Mouse (Mus musculus): Measurements from ENCODE around the gene Foxj1. TPM values are rescaled to one million over a fixed set of nuclear protein-coding genes. Genes with fewer than 3 reads are reported as not detected.
"Not testable (repeated sequence)": the region's sequence is repeated elsewhere in the genome, so short reads cannot be mapped to it uniquely, and the experiment has no call there.

Gene Foxj1
- polyA plus RNA-seq, 1 experiment from 2014 or later: 0.17 TPM

- H3K9ac ChIP-seq (replicated peaks; ENCODE audit: low read depth, low read length): no peak overlapping the region
- H3K27ac ChIP-seq (ENCODE audit: low read length): no peak overlapping the region
- no peak overlapping the region for H3K4me2 ChIP-seq (replicated peaks; ENCODE audit: low read depth, low read length)
- H3K4me1 ChIP-seq (ENCODE audit: control insufficient read depth, insufficient read depth, low read length): no peaks in the 10 kb centered on the region
- ATAC-seq (ENCODE audit: insufficient number of reproducible peaks, insufficient read depth, low FRiP score, low read depth): no peak
- H3K9me3 ChIP-seq (ENCODE audit: control insufficient read depth, low read depth, low read length): no peaks in the 10 kb centered on the region
- H3K36me3 ChIP-seq (ENCODE audit: control insufficient read depth, insufficient read depth, low read length): no peaks in the 10 kb centered on the region
- whole genome bisulfite sequencing: 91% methylated on average over 14 of the region's 14 CpGs
- H3K27me3 ChIP-seq (ENCODE audit: control insufficient read depth, insufficient read depth, low read length): no peaks in the 10 kb centered on the region
- H3K4me3 ChIP-seq (ENCODE audit: low read depth, low read length): no peak overlapping the region
These were observed 33.9 kb upstream of the Foxj1 start for GRCm38 (mm10) chr11:116369051-116369450.

GRCm38 (mm10) chr11:116368116-116368515 lies 32.9 kb upstream of the Foxj1 start:
- H3K9ac ChIP-seq (replicated peaks; ENCODE audit: low read depth, low read length): no peak overlapping the region

GRCm38 (mm10) chr11:116366647-116367046 lies 31.4 kb upstream of the Foxj1 start:
- Histone ChIP-seq H3K4me3 (ENCODE audit: low read depth, low read length) (no peak overlapping the region), H3K9ac (replicated peaks; ENCODE audit: low read depth, low read length) (no peak overlapping the region), H3K9me3 (ENCODE audit: control insufficient read depth, low read depth, low read length) (no peaks in the 10 kb centered on the region), H3K4me1 (ENCODE audit: control insufficient read depth, insufficient read depth, low read length) (no peaks in the 10 kb centered on the region), H3K27me3 (ENCODE audit: control insufficient read depth, insufficient read depth, low read length) (no peaks in the 10 kb centered on the region), H3K27ac (ENCODE audit: low read length) (no peak overlapping the region), H3K36me3 (ENCODE audit: control insufficient read depth, insufficient read depth, low read length) (no peaks in the 10 kb centered on the region), H3K4me2 (replicated peaks; ENCODE audit: low read depth, low read length) (no peak overlapping the region)
- ATAC-seq (ENCODE audit: insufficient number of reproducible peaks, insufficient read depth, low FRiP score, low read depth): no peak
- WGBS: 85% methylated on average over 1 of the region's 1 CpGs

More at GRCm38 (mm10) chr11:116368116-116368515, 32.9 kb upstream of the Foxj1 start:
- H3K4me1 ChIP-seq (ENCODE audit: control insufficient read depth, insufficient read depth, low read length): no peaks in the 10 kb centered on the region
- no peaks in the 10 kb centered on the region for H3K27me3 ChIP-seq (ENCODE audit: control insufficient read depth, insufficient read depth, low read length)
- ATAC-seq (ENCODE audit: insufficient number of reproducible peaks, insufficient read depth, low FRiP score, low read depth): 0 out of 2 replicates have a peak, but pooled peaks have one; percentile 65
- WGBS: 24% methylated on average over 9 of the region's 9 CpGs
- H3K36me3 ChIP-seq (ENCODE audit: control insufficient read depth, insufficient read depth, low read length): no peaks in the 10 kb centered on the region
- H3K4me3 ChIP-seq (ENCODE audit: low read depth, low read length): no peak overlapping the region
- H3K4me2 ChIP-seq (replicated peaks; ENCODE audit: low read depth, low read length): no peak overlapping the region
- H3K9me3 ChIP-seq (ENCODE audit: control insufficient read depth, low read depth, low read length): no peaks in the 10 kb centered on the region
- no peak overlapping the region for H3K27ac ChIP-seq (ENCODE audit: low read length)

GRCm38 (mm10) chr11:116366124-116366523 lies 30.9 kb upstream of the Foxj1 start:
- Histone ChIP-seq H3K9ac (replicated peaks; ENCODE audit: low read depth, low read length) (no peak overlapping the region), H3K4me2 (replicated peaks; ENCODE audit: low read depth, low read length) (no peak overlapping the region), H3K27ac (ENCODE audit: low read length) (no peak overlapping the region), H3K27me3 (ENCODE audit: control insufficient read depth, insufficient read depth, low read length) (no peaks in the 10 kb centered on the region), H3K36me3 (ENCODE audit: control insufficient read depth, insufficient read depth, low read length) (no peaks in the 10 kb centered on the region), H3K4me1 (ENCODE audit: control insufficient read depth, insufficient read depth, low read length) (no peaks in the 10 kb centered on the region), H3K4me3 (ENCODE audit: low read depth, low read length) (no peak overlapping the region), H3K9me3 (ENCODE audit: control insufficient read depth, low read depth, low read length) (no peaks in the 10 kb centered on the region)
- WGBS: 82% methylated on average over 2 of the region's 2 CpGs
- ATAC-seq (ENCODE audit: insufficient number of reproducible peaks, insufficient read depth, low FRiP score, low read depth): no peak

- no peak overlapping the region for H3K27ac ChIP-seq (ENCODE audit: low read length)
- WGBS: 59% methylated on average over 13 of the region's 13 CpGs
- H3K9me3 ChIP-seq (ENCODE audit: control insufficient read depth, low read depth, low read length): no peaks in the 10 kb centered on the region
- no peak overlapping the region for H3K4me2 ChIP-seq (replicated peaks; ENCODE audit: low read depth, low read length)
- H3K27me3 ChIP-seq (ENCODE audit: control insufficient read depth, insufficient read depth, low read length): no peaks in the 10 kb centered on the region
- no peaks in the 10 kb centered on the region for H3K4me1 ChIP-seq (ENCODE audit: control insufficient read depth, insufficient read depth, low read length)
- H3K4me3 ChIP-seq (ENCODE audit: low read depth, low read length): no peak overlapping the region
- no peak overlapping the region for H3K9ac ChIP-seq (replicated peaks; ENCODE audit: low read depth, low read length)
- no peak for ATAC-seq (ENCODE audit: insufficient number of reproducible peaks, insufficient read depth, low FRiP score, low read depth)
- no peaks in the 10 kb centered on the region for H3K36me3 ChIP-seq (ENCODE audit: control insufficient read depth, insufficient read depth, low read length)
These were observed 30.2 kb upstream of the Foxj1 start for GRCm38 (mm10) chr11:116365432-116365831.

- H3K9ac ChIP-seq (replicated peaks; ENCODE audit: low read depth, low read length): no peak overlapping the region
- 59% methylated on average over 11 of the region's 11 CpGs for WGBS
- H3K4me3 ChIP-seq (ENCODE audit: low read depth, low read length): no peak overlapping the region
- 0 out of 2 replicates have a peak, but pooled peaks cover 2% of the 10 kb centered on the region for H3K36me3 ChIP-seq (ENCODE audit: control insufficient read depth, insufficient read depth, low read length)
- no peak overlapping the region for H3K27ac ChIP-seq (ENCODE audit: low read length)
- ATAC-seq (ENCODE audit: insufficient number of reproducible peaks, insufficient read depth, low FRiP score, low read depth): no peak
- H3K4me1 ChIP-seq (ENCODE audit: control insufficient read depth, insufficient read depth, low read length): no peaks in the 10 kb centered on the region
- H3K9me3 ChIP-seq (ENCODE audit: control insufficient read depth, low read depth, low read length): no peaks in the 10 kb centered on the region
- H3K27me3 ChIP-seq (ENCODE audit: control insufficient read depth, insufficient read depth, low read length): no peaks in the 10 kb centered on the region
- no peak overlapping the region for H3K4me2 ChIP-seq (replicated peaks; ENCODE audit: low read depth, low read length)
These were observed 26.8 kb upstream of the Foxj1 start for GRCm38 (mm10) chr11:116362015-116362414.

GRCm38 (mm10) chr11:116360915-116361314 lies 25.7 kb upstream of the Foxj1 start:
- H3K4me1 ChIP-seq (ENCODE audit: control insufficient read depth, insufficient read depth, low read length); ATAC-seq (ENCODE audit: insufficient number of reproducible peaks, insufficient read depth, low FRiP score, low read depth); H3K4me2 ChIP-seq (replicated peaks; ENCODE audit: low read depth, low read length); H3K9me3 ChIP-seq (ENCODE audit: control insufficient read depth, low read depth, low read length); H3K27ac ChIP-seq (ENCODE audit: low read length); H3K4me3 ChIP-seq (ENCODE audit: low read depth, low read length); H3K27me3 ChIP-seq (ENCODE audit: control insufficient read depth, insufficient read depth, low read length); H3K36me3 ChIP-seq (ENCODE audit: control insufficient read depth, insufficient read depth, low read length); H3K9ac ChIP-seq (replicated peaks; ENCODE audit: low read depth, low read length): not testable (repeated sequence)
- 98% methylated on average over 5 of the region's 5 CpGs for WGBS

- Histone ChIP-seq H3K4me1 (ENCODE audit: control insufficient read depth, insufficient read depth, low read length) (no peaks in the 10 kb centered on the region), H3K9ac (replicated peaks; ENCODE audit: low read depth, low read length) (no peak overlapping the region), H3K4me3 (ENCODE audit: low read depth, low read length) (no peak overlapping the region), H3K36me3 (ENCODE audit: control insufficient read depth, insufficient read depth, low read length) (peaks cover 17% of the 10 kb centered on the region), H3K27ac (ENCODE audit: low read length) (no peak overlapping the region), H3K9me3 (ENCODE audit: control insufficient read depth, low read depth, low read length) (no peaks in the 10 kb centered on the region), H3K4me2 (replicated peaks; ENCODE audit: low read depth, low read length) (no peak overlapping the region), H3K27me3 (ENCODE audit: control insufficient read depth, insufficient read depth, low read length) (no peaks in the 10 kb centered on the region)
- 58% methylated on average over 12 of the region's 12 CpGs for WGBS
- ATAC-seq (ENCODE audit: insufficient number of reproducible peaks, insufficient read depth, low FRiP score, low read depth): no peak
These were observed 24.5 kb upstream of the Foxj1 start for GRCm38 (mm10) chr11:116359652-116360051.

- peaks cover 17% of the 10 kb centered on the region for H3K36me3 ChIP-seq (ENCODE audit: control insufficient read depth, insufficient read depth, low read length)
- no peaks in the 10 kb centered on the region for H3K27me3 ChIP-seq (ENCODE audit: control insufficient read depth, insufficient read depth, low read length)
- no peak overlapping the region for H3K27ac ChIP-seq (ENCODE audit: low read length)
- ATAC-seq (ENCODE audit: insufficient number of reproducible peaks, insufficient read depth, low FRiP score, low read depth): no peak
- no peak overlapping the region for H3K4me2 ChIP-seq (replicated peaks; ENCODE audit: low read depth, low read length)
- 46% methylated on average over 15 of the region's 15 CpGs for WGBS
- H3K9me3 ChIP-seq (ENCODE audit: control insufficient read depth, low read depth, low read length): no peaks in the 10 kb centered on the region
- no peak overlapping the region for H3K9ac ChIP-seq (replicated peaks; ENCODE audit: low read depth, low read length)
- H3K4me1 ChIP-seq (ENCODE audit: control insufficient read depth, insufficient read depth, low read length): no peaks in the 10 kb centered on the region
- no peak overlapping the region for H3K4me3 ChIP-seq (ENCODE audit: low read depth, low read length)
These were observed 23.9 kb upstream of the Foxj1 start for GRCm38 (mm10) chr11:116358926-116359637.
